Mouse (Mus musculus) MEL-GATA-1-ER (cell line): ENCODE measurements around the gene Crebrf.

Experiments used
- DNase-seq: peaks from one replicate; pipeline ENCODE4 v3.0.0-alpha.2; 2012; ENCODE audit warnings: low read depth; ENCODE audit errors: extremely low read depth

The Crebrf gene

GRCm38 (mm10) chr17:26817776-26818175 lies 102.3 kb downstream of the Crebrf start:
- DNase-seq, result no peak

GRCm38 (mm10) chr17:26826131-26826530 lies 110.7 kb downstream of the Crebrf start:
- no peak for DNase-seq
